Mouse (Mus musculus): Measurements from ENCODE around the gene Slc25a22. TPM values are rescaled to one million over a fixed set of nuclear protein-coding genes. Genes with fewer than 3 reads are reported as not detected.

Slc25a22 gene
- total RNA-seq, 2 experiments from 2014 or later, result 366 to 390 TPM

DNA sequence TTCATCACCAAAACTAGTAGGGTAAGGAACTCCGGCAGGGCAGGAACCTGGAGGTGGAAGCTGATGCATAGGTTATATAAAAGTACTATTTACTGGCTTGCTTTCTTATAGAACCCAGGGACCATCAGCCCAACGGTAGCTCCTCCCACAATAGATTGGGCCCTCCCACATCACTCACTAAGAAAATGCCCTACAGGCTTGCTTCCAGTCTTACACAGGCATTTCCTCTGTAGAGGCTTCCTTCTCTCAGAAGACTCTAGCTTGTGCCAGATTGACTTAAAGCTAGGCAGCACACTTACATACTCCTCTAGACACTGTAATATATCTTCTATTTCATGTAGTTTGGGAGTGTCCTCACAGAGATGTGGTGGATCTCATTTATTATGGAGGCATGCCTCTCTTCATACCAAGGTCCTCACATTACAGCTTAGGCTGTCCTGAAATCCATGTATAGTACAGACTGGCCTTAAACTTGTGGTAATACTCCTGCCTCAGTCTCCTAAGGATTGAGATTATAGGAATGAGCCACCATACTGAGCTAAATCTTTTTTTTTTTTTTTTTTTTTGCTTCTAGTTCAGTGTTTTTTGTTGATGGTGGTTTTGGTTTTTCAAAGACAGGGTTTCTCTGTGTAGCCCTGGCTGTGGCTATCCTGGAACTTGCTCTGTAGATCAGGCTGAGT, 49.7 kb downstream of the Slc25a22 start:
- no peak for DNase-seq (ENCODE audit: low spot score in 2 of 2)

DNA sequence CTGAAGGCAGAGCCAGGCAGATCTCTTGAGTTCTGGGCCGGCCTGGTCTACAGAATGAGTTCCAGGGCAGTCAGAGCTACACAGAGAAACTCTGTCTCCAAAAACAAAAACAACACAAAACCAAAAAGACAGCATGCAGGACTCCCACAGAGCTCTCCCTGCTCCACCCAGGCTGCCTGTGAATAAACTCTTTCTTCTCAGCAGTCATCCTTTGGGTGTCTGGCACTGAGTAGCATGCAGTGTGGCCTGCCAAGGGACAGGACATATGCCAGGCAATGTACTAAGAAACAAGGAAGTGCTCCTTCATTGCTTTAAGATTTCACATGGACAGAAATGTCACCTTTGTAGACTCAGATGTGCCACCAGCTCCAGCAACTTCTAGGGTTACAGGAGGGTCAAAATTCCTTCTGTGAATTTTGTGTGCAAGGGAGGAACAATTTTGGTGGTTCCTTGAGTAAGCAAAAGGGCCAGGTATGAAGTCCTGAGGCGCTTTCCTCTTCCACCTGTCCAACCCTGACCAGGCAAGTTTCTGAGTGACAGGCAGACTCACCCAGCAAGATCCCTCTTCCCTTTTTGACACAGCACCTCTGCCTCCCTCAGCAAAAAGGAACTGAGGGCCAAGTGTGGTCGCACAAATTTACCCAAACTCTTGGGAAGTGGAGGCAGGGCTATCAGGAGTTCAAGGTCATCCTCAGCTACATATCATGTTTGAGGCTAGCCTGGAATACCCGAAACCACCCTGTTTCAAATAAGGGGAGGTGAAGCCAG, 56.4 kb downstream of the Slc25a22 start:
- no peak for DNase-seq (ENCODE audit: low spot score in 2 of 2)

Other genes with a start within 250 kb of the Slc25a22 start
- gene Hras, start 243.9 kb downstream of the Slc25a22 start, total RNA-seq (2021), result 100 to 1,000 TPM; 204 to 208 TPM
- 1 to 10 TPM; 4.9 to 6.7 TPM for gene Lrrc56, start 243.7 kb downstream of the Slc25a22 start, total RNA-seq (2021)
- gene Lmntd2, start 223.8 kb downstream of the Slc25a22 start, total RNA-seq (2021), result not detected
- 1 to 10 TPM in 1 of 2 experiments, under 1 TPM in 1; 0.83 to 1.2 TPM for gene Rassf7, start 222.0 kb downstream of the Slc25a22 start, total RNA-seq (2021)
- 10 to 100 TPM; 66.9 to 77.2 TPM for gene Phrf1, start 209.1 kb downstream of the Slc25a22 start, total RNA-seq (2021)
- gene Irf7, start 171.4 kb downstream of the Slc25a22 start, total RNA-seq (2021), result 1 to 10 TPM in 1 of 2 experiments, under 1 TPM in 1; 0.46 to 1.3 TPM
- not detected for gene Cdhr5, start 161.1 kb downstream of the Slc25a22 start, total RNA-seq (2021)
- not detected for gene Sct, start 158.8 kb downstream of the Slc25a22 start, total RNA-seq (2021)
- gene Drd4, start 145.9 kb downstream of the Slc25a22 start, total RNA-seq (2021), result under 1 TPM; 0.31 to 0.32 TPM
- 100 to 1,000 TPM; 180 to 199 TPM for gene Deaf1, start 110.2 kb downstream of the Slc25a22 start, total RNA-seq (2021)
- 10 to 100 TPM; 30.2 to 30.8 TPM for gene Tmem80, start 110.2 kb downstream of the Slc25a22 start, total RNA-seq (2021)
- gene Eps8l2, start 99.0 kb downstream of the Slc25a22 start, total RNA-seq (2021), result 1 to 10 TPM; 5.5 to 7.8 TPM
- gene Taldo1, start 45.7 kb downstream of the Slc25a22 start, total RNA-seq (2021), result 100 to 1,000 TPM; 129 to 140 TPM
- 10 to 100 TPM; 37.4 to 37.6 TPM for gene Gatd1, start 23.8 kb downstream of the Slc25a22 start, total RNA-seq (2021)
- 100 to 1,000 TPM; 332 to 341 TPM for gene Cend1, start 8.4 kb downstream of the Slc25a22 start, total RNA-seq (2021)
- 1 to 10 TPM; 1.9 TPM for gene Pidd1, start 6.1 kb upstream of the Slc25a22 start, total RNA-seq (2021)
- gene Rplp2, start 9.5 kb upstream of the Slc25a22 start, total RNA-seq (2021), result 100 to 1,000 TPM; 577 to 590 TPM
- gene Pnpla2, start 17.3 kb upstream of the Slc25a22 start, total RNA-seq (2021), result 10 to 100 TPM; 32.4 to 36.6 TPM
- gene Cracr2b, start 23.2 kb upstream of the Slc25a22 start, total RNA-seq (2021), result 1 to 10 TPM; 5.5 to 6.6 TPM
- 10 to 100 TPM; 29.5 to 33.8 TPM for gene Cd151, start 29.5 kb upstream of the Slc25a22 start, total RNA-seq (2021)
- gene Polr2l, start 37.2 kb upstream of the Slc25a22 start, total RNA-seq (2021), result 10 to 100 TPM; 43.9 to 50.4 TPM
- 10 to 100 TPM; 24.5 to 28.7 TPM for gene Tspan4, start 37.3 kb upstream of the Slc25a22 start, total RNA-seq (2021)
- 10 to 100 TPM; 79.9 to 86.7 TPM for gene Chid1, start 102.0 kb upstream of the Slc25a22 start, total RNA-seq (2021)
- 100 to 1,000 TPM; 279 to 285 TPM for gene Ap2a2, start 124.3 kb upstream of the Slc25a22 start, total RNA-seq (2021)
- not detected for gene Muc6, start 217.4 kb upstream of the Slc25a22 start, total RNA-seq (2021)

Measured in layer of hippocampus, postnatal 14 days (tissue).